Mouse (Mus musculus) monocyte, adult 5-6 weeks (primary cell): ENCODE data around the gene Slc16a13. TPM values are rescaled to one million over a fixed set of nuclear protein-coding genes. Genes with fewer than 3 reads are reported as not detected.

Experiments
- ATAC-seq: fragments of 153-309, 156-312 bp; replicated peaks from 2 replicates; pipeline ENCODE4 v1.8.0; 2017; ENCODE audit warnings: mild to moderate bottlenecking; ENCODE audit not compliant: low TSS enrichment, insufficient number of reproducible peaks, severe bottlenecking, poor library complexity, low FRiP score
- total RNA-seq: library from RNA; stranded (forward); fragments of 200-1000, 200-491, 200-594 nt; gene quantifications from 3 replicates; pipeline ENCODE4 v1.2.3, GENCODE M21; 2017

Gene Slc16a13
- total RNA-seq, 1 experiment from 2014 or later, result 3.1 TPM

DNA sequence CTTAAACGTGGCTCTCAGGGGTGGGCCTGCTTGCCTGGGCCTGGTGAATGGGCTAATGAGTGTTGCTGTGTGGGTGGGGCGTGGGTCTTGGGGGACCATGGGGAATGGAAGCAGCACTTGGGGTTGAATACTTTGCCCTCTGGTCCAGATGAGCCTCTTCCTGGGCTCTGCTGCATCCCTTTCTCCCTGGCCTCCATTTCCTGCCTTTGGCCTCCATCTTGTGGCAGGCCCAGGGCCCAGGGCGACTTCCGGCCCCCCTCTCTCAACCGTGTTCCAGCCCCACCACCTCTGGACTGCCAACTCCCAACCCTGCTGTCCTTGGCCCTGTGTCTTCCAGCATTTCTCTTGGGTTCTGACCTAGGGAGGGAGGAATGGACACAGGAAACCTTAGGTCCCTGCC is 13.2 kb upstream of the Slc16a13 start:
- ATAC-seq, result no peak

- ATAC-seq, result no peak
Measured at GRCm38 (mm10) chr11:70233016-70233415, 12.2 kb upstream of the Slc16a13 start.

DNA sequence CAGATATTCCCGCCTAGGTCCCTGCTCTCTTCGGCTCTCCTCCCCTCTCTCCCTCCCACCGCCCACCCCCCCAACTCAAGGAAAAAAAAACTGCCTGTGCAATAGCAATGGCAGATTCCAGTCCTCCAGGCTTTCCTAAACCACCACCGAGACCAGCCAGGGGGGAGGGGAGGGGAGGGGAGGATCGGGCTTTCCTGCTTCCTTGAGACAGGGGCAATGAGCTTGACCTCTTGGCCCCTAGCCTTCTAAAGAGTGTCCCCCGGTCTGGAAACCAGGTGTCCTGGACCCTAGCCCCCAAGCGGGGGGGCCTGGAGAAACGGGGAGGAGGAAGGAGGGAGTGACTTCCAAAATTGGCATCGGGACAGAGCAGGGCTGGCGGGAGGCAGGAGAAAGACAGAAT is 11.7 kb upstream of the Slc16a13 start:
- ATAC-seq, result no peak

- ATAC-seq, result peak; percentile 86
Measured at GRCm38 (mm10) chr11:70230239-70230727, 9.4 kb upstream of the Slc16a13 start.

DNA sequence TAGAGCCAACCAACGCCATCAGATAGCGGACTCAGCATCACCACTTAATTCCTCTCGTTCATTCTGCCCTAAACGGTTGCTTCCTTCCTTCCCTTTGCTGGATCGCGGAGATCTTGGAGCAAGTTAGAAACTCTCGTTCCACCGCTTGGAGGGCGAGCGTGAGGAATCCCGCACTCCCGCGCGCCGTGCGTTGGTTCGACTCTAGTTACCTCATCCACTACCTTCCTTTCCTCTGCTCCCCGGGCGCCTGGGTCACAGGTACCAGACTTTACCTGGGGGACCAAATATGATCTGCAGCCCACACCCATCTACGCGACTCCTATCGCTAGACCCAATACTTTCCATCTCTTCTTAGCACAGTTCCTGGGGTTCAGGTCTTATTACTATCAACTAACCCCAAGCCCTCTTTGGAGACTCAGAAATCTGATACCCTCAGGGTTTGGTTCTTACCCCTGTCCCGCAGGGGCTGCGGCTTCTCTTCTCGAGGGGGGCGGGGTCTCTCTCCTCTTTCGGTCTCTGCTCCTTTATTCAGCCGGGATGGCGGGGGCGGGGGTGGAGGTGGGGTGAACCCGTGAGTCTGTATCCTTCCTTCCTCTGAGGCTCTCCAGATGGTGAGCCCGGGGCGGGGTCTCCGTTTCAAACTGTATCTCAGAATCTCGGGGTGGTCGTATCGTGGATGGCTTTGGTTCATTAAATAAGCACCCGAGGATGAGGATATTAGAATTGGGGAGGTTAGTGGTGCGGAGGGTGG is 8.6 kb upstream of the Slc16a13 start, which contains the start of gene Bcl6b:
Bcl6b (minus strand) TSS at position 539 of the 751 bp plus-strand sequence.
- no peak for ATAC-seq

DNA sequence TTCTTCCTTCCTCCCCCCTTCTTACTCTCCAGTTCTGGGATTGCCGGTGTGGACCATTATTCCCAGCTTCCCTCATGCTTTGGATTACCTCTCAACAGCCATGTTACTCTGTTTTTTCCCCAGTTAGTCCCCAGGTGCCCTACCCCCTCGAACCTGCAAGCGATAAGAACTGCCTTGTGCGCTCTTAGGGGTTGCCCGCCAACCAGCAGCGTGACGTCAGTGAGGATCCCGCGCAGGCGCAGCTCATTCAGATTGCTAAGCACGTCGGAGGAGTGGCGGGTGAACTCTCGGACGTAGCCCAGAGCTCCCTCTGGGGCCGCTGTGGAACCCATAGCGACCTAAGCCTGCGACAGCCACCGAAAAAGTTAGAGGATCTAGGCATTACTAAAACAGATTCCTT is 8.0 kb upstream of the Slc16a13 start:
- ATAC-seq, result peak; percentile 59

GRCm38 (mm10) chr11:70227661-70228245 is 6.9 kb upstream of the Slc16a13 start:
- no peak for ATAC-seq

DNA sequence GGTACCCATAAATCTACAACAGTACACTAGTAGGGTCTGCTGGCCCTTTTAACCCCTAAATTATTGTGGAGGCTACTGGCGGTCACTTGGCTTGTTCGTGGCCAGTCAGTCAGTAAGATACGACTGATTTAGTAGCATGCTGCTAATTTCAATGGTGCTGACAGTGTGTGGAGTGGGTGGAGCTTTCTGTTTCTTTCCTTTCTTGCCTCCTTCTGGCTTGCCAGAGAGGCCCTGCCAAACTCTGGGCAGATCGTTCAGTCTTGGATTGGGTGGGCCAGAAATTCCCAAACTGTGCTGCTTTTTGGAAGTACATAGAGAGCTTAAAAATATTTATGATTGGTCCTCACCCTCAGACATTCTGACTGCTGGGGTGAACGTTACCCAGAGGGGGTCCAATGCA is 6.3 kb upstream of the Slc16a13 start:
- no peak for ATAC-seq

GRCm38 (mm10) chr11:70226602-70226890 is 5.7 kb upstream of the Slc16a13 start:
- ATAC-seq, result no peak

DNA sequence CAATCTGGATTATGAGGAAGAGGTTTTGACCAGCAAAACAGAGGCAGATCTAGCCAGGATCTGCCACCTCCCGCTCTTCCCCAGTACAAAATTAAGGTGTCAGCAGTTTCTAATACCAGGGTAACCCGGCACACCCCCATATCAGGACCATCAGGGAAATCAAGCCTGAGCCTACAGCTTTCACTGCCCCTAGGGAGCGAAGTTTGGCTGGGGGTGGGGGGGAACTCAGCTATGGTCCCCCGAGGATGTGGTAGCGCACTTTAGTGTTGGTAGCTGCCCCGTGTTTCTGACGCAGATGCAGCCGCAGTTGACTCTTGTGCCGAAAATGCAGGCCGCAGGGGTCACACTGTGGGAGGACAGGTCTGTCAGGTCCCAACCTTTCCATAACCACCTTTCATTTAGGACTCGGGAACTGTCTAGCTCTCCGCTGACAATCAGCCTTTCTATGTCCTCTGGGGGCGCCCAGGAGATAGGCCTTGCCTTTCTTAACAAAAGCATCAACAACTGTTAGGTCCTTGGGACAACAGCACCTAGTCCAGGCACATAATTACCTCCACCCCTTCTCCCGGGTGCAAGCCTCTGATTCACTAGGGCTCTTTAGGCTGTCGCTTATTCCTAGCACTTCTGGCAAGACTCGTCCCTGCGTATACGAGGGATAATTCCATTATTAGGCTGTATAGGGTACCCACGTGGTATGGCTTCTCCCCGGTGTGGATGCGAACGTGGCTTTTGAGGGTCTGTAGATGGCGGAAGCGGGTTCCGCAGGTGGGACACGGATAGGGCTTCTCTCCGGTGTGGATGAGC is 5.1 kb upstream of the Slc16a13 start:
- no peak for ATAC-seq

GRCm38 (mm10) chr11:70223724-70224123 is 2.9 kb upstream of the Slc16a13 start:
- no peak for ATAC-seq

DNA sequence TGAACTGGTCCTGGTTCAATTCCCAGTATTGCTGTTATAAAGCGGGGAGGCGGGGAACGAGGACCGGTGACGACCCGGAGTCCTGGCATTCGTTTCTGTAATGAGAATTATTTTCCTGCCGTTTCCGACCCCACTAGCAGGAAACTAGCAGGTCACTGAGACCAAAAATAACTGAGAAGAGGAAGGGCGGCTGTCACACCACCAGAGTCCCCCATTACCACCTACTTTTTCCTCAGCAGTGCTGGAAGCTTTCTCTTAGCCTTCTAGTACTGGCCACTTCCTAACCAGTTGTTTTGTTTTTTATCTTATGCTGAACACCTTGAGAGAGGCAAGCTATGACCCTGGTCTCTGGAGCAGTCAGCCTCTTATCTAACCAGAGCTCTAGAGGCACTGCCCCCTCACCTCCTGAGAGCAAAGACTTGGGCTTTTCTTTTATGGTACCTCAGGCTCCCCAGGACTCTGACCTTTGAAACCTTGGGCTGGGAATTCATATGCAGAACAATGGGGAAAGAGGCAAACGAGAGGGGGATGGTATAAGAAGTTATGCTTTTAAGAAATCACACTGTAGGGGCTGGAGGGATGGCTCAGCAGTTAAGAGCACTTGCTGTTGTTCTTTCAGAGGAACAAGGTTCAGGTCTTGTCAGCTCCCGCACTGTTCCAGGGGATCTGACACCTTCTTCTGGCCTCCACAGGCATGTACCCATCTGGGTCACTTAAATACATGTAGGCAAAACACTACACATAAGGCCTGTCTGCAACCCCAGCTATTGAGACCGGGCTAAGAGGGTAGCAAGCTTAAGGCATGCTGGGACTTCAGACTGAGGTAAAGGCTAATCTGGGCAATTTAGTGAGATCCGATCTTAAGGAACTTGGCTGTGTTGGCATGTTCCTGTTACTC is 988 bp upstream of the Slc16a13 start:
- ATAC-seq, result no peak

- no peak; the same call in 1 of the 2 replicates for ATAC-seq
Measured at GRCm38 (mm10) chr11:70220323-70220722, 541 bp downstream of the Slc16a13 start.

GRCm38 (mm10) chr11:70219873-70220272 is 991 bp downstream of the Slc16a13 start:
- no peak for ATAC-seq

DNA sequence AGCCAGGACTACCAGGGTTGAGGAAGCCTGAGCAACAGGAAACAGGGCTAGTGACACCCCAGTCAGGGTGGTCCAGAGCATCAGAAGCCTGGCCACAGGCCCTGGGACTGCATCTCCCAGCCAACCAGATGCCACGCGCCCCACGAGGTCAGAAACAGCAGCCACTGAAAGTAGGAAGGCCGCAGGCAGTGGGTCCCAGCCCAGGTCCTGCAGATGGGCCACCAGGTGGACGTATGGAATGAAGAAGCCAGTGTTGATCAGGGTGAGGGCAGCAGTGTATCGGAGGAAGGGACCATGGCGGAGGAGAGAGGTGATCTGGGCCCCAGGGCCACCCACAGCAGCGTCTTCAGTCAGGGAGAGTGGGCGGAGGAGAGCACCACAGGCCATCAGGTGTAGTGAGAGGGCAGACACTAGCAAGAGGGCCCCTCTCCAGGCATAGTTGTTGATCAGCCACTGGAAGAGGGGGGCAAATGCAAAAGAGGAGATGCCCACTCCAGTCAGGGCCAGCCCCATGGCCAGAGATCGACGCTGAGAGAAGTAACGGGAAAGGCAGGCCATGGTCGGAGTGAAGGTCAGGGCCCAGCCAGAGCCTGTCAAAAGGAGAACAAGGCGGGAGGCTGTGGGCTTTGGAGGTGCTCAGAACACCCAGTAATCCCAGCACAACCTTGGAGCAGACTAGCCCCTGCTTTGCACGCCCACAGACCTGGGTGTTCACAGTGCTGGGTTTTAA is 2.0 kb downstream of the Slc16a13 start:
- no peak for ATAC-seq

DNA sequence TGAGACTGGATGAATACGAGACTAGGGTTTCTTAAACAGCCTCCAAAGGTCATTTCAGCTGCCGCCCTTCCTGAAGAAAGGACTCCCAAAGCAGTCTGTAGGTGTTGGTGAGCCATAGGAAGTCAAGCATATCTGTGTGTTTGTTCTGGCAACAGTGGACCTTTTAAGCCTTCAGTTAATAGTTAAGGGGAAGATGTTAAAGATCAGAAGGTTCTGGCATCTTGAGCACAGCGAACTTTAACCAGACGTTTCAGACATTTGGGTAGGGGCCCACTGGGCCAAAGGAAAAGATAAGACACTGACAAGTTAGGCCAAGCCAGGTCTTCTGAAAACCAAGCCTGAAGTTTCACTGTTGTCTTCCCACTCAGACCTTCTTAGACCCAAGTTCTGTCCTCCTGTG is 2.8 kb downstream of the Slc16a13 start:
- ATAC-seq, result no peak

- no peak for ATAC-seq
Measured at GRCm38 (mm10) chr11:70216103-70216502, 4.8 kb downstream of the Slc16a13 start.

DNA sequence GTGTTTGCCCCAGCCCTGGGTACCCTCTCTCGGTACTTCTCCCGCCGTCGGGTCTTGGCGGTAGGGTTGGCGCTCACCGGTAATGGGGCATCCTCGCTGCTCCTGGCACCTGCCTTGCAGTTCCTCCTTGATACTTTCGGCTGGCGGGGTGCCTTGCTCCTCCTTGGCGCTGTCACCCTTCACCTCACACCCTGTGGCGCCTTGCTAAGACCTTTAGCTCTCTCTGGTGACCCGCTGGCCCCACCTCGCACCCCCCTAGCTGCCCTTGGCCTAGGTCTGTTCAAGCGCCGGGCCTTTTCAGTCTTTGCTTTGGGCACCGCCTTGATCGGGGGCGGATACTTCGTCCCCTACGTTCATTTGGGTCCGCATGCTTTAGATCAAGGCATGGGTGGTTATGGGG is 5.6 kb downstream of the Slc16a13 start:
- ATAC-seq, result no peak
